Mouse (Mus musculus) 3T3-L1 (cell line): ENCODE measurements around the gene Stat3.

Experiments
- DNase-seq: peaks from one replicate; pipeline ENCODE4 v3.0.0-alpha.2; 2015; ENCODE audit warnings: low read depth, low spot score

Stat3 gene

GRCm38 (mm10) chr11:100855178-100855577 is 84.2 kb downstream of the Stat3 start:
- no peak for DNase-seq

GRCm38 (mm10) chr11:100854268-100854667 is 85.1 kb downstream of the Stat3 start:
- DNase-seq: no peak

GRCm38 (mm10) chr11:100853018-100853417 is 86.3 kb downstream of the Stat3 start:
- DNase-seq: no peak

- DNase-seq: no peak
These were observed 87.3 kb downstream of the Stat3 start for GRCm38 (mm10) chr11:100852088-100852487.

- DNase-seq: peak; percentile 74
These were observed 88.4 kb downstream of the Stat3 start for GRCm38 (mm10) chr11:100850778-100851528.

- peak; percentile 46 for DNase-seq
These were observed 89.1 kb downstream of the Stat3 start, which contains the start of gene Stat5b for GRCm38 (mm10) chr11:100850038-100850777. TSS of gene Stat5b (minus strand) at chr11:100850724.

- no peak for DNase-seq
These were observed 89.8 kb downstream of the Stat3 start for GRCm38 (mm10) chr11:100849456-100850037.

GRCm38 (mm10) chr11:100848789-100849379 is 90.5 kb downstream of the Stat3 start:
- DNase-seq: no peak

- no peak for DNase-seq
These were observed 91.3 kb downstream of the Stat3 start for GRCm38 (mm10) chr11:100848080-100848479.

- no peak for DNase-seq
These were observed 91.8 kb downstream of the Stat3 start for GRCm38 (mm10) chr11:100847572-100847971.

GRCm38 (mm10) chr11:100845793-100846192 is 93.5 kb downstream of the Stat3 start:
- no peak for DNase-seq

GRCm38 (mm10) chr11:100844121-100844520 is 95.2 kb downstream of the Stat3 start:
- DNase-seq: no peak

- DNase-seq: no peak
These were observed 96.2 kb downstream of the Stat3 start for GRCm38 (mm10) chr11:100843070-100843669.

GRCm38 (mm10) chr11:100842025-100842424 is 97.3 kb downstream of the Stat3 start:
- DNase-seq: no peak

- no peak for DNase-seq
These were observed 98.5 kb downstream of the Stat3 start for GRCm38 (mm10) chr11:100840866-100841265.

- no peak for DNase-seq
These were observed 99.8 kb downstream of the Stat3 start for GRCm38 (mm10) chr11:100839523-100839922.

- DNase-seq: no peak
These were observed 100.4 kb downstream of the Stat3 start for GRCm38 (mm10) chr11:100838894-100839293.

- DNase-seq: no peak
These were observed 102.2 kb downstream of the Stat3 start for GRCm38 (mm10) chr11:100836923-100837702.
